In genomic region chr6:66953951-66954519, GRCm38 (mm10) we compare ENCODE assay signal across 8 mouse cellular contexts. TPM values are rescaled to one million over a fixed set of nuclear protein-coding genes. Genes with fewer than 3 reads are reported as not detected.
DNase-seq lines count a peak whose midpoint lies in the region; ATAC-seq lines count a peak whose summit lies in the region.

No protein-coding gene starts in this region.

- no peaks in the 10 kb centered on the region for H3K36me3 ChIP-seq in hindbrain, embryonic 16.5 days (ENCODE audit: control insufficient read depth, insufficient read depth, low read length)
- no peaks in the 10 kb centered on the region for H3K36me3 ChIP-seq in hindbrain, embryonic 10.5 days
- H3K36me3 ChIP-seq in forebrain, embryonic 15.5 days, result no peaks in the 10 kb centered on the region

- H3K27ac ChIP-seq in hindbrain, embryonic 16.5 days (ENCODE audit: low read depth, low read length), result no peak overlapping the region
- no peak overlapping the region for H3K27ac ChIP-seq in hindbrain, embryonic 10.5 days
- no peak overlapping the region for H3K27ac ChIP-seq in forebrain, embryonic 15.5 days (replicated peaks)

- 73% methylated on average over 11 of the region's 11 CpGs for WGBS in hindbrain, embryonic 16.5 days
- WGBS in hindbrain, embryonic 10.5 days, result 86% methylated on average over 11 of the region's 11 CpGs
- WGBS in forebrain, embryonic 15.5 days, result 83% methylated on average over 11 of the region's 11 CpGs

- H3K27me3 ChIP-seq in hindbrain, embryonic 16.5 days (replicated peaks; ENCODE audit: control insufficient read depth, insufficient read depth, low read length), result no peaks in the 10 kb centered on the region
- no peaks in the 10 kb centered on the region for H3K27me3 ChIP-seq in hindbrain, embryonic 10.5 days (ENCODE audit: insufficient read depth, poor library complexity, severe bottlenecking)
- H3K27me3 ChIP-seq in forebrain, embryonic 15.5 days, result no peaks in the 10 kb centered on the region

- H3K4me2 ChIP-seq in hindbrain, embryonic 16.5 days (ENCODE audit: low read length), result no peak overlapping the region
- H3K4me2 ChIP-seq in forebrain, embryonic 15.5 days (replicated peaks), result no peak overlapping the region

- no peak overlapping the region for H3K4me3 ChIP-seq in hindbrain, embryonic 16.5 days (ENCODE audit: low read length)
- no peak overlapping the region for H3K4me3 ChIP-seq in hindbrain, embryonic 10.5 days
- no peak overlapping the region for H3K4me3 ChIP-seq in forebrain, embryonic 15.5 days

- H3K4me1 ChIP-seq in hindbrain, embryonic 16.5 days (ENCODE audit: control insufficient read depth, insufficient read depth, low read depth, low read length), result no peaks in the 10 kb centered on the region
- H3K4me1 ChIP-seq in hindbrain, embryonic 10.5 days (replicated peaks), result no peaks in the 10 kb centered on the region
- no peaks in the 10 kb centered on the region for H3K4me1 ChIP-seq in forebrain, embryonic 15.5 days

- no peaks in the 10 kb centered on the region for H3K9me3 ChIP-seq in hindbrain, embryonic 16.5 days (ENCODE audit: control insufficient read depth, low read length)
- no peaks in the 10 kb centered on the region for H3K9me3 ChIP-seq in hindbrain, embryonic 10.5 days
- no peaks in the 10 kb centered on the region for H3K9me3 ChIP-seq in forebrain, embryonic 15.5 days

- peak; percentile 40; the same call in 1 of the 2 replicates for ATAC-seq in hindbrain, embryonic 16.5 days
- peak; percentile 60 for ATAC-seq in neutrophil, adult 5-6 weeks (ENCODE audit: extremely low read depth, insufficient number of reproducible peaks, low FRiP score, poor library complexity, severe bottlenecking)
- no peak for ATAC-seq in forebrain, embryonic 15.5 days (replicated peaks)

- no peak overlapping the region for H3K9ac ChIP-seq in hindbrain, embryonic 16.5 days (ENCODE audit: low read depth, low read length)
- H3K9ac ChIP-seq in forebrain, embryonic 15.5 days (replicated peaks), result no peak overlapping the region

- DNase-seq in hindbrain, embryonic 10.5 days (ENCODE audit: low spot score), result no peak
- peak; percentile 64 for DNase-seq in gonadal fat pad, adult 2 months (ENCODE audit: low read depth)
- DNase-seq in liver, result peak; percentile 38
- DNase-seq in urinary bladder, postnatal 36 days (ENCODE audit: low spot score in 2 of 2), result no peak
- no peak for DNase-seq in Muller cell, postnatal 12 days (ENCODE audit: inconsistent ontology term)

RNA-seq across cellular contexts. Expression of gene Gng12, which starts 57.8 kb away (rescaled TPM):
- polyA plus RNA-seq in hindbrain, embryonic 16.5 days (2015; fragmentation: Nextera tagmentation; extraction: Ambion mirVana), result 70.0 and 76.9 TPM in 2 replicates
- polyA plus RNA-seq in hindbrain, embryonic 10.5 days (2016; fragmentation: Nextera tagmentation; extraction: Ambion mirVana), result 46.8 and 55.8 TPM in 2 replicates
- 32.4 and 46.7 TPM in 2 replicates for polyA plus RNA-seq in gonadal fat pad, adult 2 months (2012; rRNA removed)
- 30.7 and 49.5 TPM in 2 replicates for total RNA-seq in neutrophil, adult 5-6 weeks (2017)
- polyA plus RNA-seq in forebrain, embryonic 15.5 days (2015; fragmentation: Nextera tagmentation; extraction: Ambion mirVana), result 22.2 and 28.1 TPM in 2 replicates

Comparison
In these comparisons a context has a peak if more than half of its experiments do, and no peak if none do; other contexts are left out.
1. DNase-seq: peak in gonadal fat pad, adult 2 months (single experiment) and liver (single experiment); none in hindbrain, embryonic 10.5 days (single experiment), urinary bladder, postnatal 36 days (0 of 2) and Muller cell, postnatal 12 days (single experiment).